Mouse (Mus musculus) heart, adult 11 months (tissue): ENCODE data around the gene Gga1.
A peak's percentile ranks its signal among the peaks of the same experiment; 100 is the strongest.

Experiments
- DNase-seq: peaks from one replicate; pipeline ENCODE4 v3.0.0; 2022

Gga1 gene

DNA sequence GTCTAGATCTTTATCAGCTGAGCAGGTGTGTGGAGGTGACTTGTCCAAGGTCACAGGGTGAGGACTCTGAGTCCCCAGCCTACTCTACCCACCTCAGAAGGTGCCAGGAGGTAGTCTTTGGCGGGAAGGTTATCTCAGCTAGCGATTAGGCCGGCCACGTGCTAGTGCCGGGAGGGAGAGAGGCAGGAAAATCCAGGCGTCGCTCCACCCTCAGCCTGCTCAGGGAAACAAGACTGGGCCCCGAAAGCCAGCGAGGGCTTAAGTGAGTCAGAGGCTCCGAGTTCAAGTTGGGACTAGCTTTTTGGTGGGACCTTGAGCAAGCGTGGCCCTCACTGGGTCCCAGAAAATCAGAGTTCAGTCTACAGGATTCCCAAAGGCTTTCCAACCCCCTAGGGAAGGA, 31.7 kb upstream of the Gga1 start:
- DNase-seq, result peak; percentile 96

DNA sequence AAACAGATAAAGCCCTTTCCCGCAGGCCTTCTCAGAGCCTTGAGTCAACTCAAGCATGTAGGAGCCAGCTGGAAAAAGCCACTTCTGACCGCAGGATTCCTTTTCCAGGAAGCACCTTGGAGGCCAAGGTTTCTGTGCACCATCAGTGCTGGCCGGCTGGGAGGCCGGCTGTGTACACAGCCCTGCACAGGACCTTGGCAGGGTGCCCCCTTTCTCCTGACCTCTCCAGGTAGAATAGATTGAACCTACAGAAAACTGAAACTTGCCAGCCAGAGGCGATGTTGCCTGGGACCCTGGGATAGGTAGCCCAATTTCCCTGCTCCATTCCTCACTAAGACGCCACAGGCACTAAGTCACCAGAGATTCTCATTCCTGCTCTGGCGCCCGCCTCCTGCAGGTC, 31.1 kb upstream of the Gga1 start:
- peak; percentile 95 for DNase-seq

DNA sequence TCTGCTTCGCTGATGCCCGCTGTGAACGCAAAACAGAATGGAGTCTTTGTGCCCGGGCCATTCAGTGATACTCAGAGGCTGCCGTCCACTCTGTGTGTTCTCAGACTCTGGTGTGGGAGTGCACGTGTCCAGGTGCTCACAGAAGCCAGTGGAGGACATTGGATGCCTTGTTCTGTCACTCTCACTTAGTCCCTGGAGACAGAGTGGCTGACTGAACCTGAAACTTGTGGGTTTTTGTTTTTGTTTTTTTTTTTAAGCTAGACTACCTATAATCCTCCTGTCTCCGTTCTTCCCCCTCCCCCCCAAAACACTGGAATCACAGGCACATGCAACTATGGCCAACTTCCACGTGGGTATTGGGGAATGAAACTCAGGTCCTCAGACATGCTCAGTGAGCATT, 30.6 kb upstream of the Gga1 start:
- no peak for DNase-seq

DNA sequence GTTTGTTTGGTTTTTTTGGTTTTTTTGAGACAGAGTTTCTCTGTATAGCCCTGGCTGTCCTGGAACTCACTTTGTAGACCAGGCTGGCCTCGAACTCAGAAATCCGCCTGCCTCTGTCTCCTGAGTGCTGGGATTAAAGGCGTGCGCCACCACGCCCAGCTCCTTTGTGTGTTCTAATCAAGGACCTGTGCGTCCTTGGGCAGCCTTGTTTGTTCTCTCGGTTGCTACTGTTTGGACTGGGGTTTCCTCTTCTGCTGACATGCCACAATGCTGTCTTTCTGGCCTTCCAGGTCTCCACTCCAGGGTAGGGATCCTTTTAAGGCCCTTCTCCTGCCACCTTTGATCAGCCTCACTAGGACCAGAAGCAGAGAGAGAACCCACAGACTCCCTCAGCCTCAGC, 30.2 kb upstream of the Gga1 start:
- peak; percentile 88 for DNase-seq

DNA sequence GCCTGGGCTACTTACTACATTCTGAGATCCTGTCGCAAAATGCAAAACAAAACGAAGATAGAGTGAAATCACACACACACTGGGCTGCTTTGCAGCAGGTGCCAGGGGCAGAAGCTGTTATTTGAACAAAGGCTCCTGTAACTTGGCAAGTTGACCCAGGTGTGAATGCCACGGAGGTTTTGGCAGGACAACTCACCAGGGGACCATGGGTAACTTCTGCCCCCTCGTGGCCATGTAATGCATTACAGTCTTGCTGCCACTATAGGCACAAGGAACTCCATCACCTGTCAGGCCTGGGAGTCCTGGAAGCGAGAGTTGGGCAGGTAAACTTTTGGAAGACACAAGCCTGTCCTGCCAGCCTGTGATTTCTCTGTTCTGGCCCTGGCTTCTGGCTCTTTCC, 28.5 kb upstream of the Gga1 start:
- DNase-seq, result peak; percentile 98

DNA sequence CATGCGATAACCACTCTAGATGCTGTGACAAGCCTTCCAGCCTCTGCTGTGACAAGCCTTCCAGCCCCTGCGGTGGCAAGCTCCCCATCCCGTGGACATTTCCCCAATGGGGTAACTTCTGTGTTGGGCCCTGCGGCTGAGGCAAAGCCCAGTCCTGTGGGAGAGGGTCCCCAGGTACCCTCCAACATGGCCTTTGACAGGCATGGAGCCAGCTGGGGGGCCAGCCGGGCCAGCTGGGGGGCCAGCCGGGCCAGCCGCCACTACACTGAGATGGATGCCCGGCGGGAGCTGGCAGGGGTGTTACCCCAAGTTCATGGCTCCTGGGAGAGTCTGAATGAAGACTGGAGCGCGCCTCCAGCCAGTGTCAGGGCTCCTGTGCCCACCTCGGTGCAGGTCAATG, 27.5 kb upstream of the Gga1 start:
- DNase-seq, result peak; percentile 95

DNA sequence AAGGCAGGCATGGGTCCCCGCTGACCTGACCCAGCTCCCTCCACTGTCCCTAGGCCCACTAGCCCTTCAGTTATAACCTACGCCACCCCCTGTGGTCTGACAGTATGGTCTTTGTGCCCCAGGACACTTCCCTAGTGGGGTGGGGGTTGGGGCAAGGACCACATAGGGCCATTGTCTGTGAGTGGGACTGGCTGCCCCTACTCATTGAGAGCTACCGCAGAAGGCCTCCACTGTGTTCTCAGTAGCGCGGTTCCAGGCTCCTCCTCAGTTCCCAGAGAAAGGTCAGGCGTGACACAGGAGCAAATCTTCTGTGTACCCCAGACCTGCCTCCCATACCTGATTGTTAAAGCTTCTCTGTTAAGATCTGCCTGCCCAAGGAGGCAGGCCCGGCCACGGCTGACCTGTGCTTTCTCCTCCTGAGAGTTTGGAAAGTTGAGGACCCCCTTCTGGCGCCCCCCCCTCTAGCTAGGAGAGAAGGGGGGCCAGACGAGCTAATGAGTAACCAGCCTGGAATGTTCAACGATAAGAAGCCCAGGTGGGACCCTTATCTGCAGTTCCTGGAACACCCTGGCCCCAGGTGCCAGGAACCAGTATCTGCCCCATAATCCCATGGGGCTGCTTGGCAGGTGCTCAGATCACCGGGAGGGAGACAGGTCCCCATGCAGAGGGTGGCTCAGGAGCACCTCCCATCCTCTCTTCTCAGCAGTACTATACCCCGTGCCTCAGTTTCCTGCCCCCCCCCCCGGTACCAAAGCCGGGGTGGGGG, 26.7 kb upstream of the Gga1 start:
- DNase-seq, result peak; percentile 94

DNA sequence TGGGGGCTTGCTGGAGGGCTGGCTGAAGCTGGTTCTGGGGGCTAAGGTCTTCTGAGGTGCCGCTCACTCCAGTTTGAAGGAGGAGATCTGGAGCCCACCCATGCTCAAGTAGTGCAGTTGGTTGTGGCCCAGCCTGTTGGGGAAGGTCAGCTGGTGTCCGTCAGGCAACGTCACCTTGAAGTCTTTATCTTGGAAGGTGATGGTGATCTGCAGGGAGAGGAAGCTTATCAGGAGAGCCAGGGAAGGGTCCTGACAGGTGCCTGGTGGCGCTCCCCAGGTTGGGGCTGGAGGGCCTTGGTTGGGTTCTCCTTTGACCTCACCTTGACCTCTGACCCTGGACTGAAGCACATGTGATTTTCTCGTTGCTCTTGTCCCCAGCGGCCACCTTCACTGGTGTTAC, 26.0 kb upstream of the Gga1 start:
- DNase-seq, result no peak

DNA sequence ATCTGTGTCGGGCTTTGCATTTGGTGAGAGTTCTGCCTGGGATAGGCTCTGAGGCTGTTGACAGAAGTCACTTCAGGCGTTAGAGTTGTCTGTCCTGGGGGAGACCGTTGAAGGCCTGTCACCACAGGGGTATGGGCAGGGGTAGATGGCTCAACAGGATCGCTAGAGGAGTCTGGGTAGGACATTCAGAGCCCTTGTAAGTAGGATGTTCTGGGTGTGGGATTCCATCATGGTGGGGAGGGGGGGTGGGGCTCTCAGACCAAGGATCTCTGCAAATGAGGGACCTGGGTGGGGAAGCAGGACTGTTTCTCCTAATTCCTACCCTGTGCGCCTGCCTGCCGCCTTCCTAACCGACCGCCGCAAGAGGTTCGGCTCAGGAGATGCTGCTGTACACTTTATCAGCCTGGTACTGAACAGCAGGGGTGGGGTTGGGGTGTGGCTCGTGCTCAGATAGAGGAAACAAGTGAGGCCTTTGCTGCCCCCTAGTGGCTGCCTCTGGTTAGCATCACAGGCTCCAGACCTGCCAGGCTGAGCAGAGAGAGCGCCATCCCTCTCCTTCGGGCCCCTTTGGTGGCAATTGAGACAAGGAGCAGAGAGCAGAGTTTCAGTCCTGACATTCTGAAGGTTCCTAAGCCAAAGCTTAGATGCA, 25.4 kb upstream of the Gga1 start:
- peak; percentile 99 for DNase-seq

DNA sequence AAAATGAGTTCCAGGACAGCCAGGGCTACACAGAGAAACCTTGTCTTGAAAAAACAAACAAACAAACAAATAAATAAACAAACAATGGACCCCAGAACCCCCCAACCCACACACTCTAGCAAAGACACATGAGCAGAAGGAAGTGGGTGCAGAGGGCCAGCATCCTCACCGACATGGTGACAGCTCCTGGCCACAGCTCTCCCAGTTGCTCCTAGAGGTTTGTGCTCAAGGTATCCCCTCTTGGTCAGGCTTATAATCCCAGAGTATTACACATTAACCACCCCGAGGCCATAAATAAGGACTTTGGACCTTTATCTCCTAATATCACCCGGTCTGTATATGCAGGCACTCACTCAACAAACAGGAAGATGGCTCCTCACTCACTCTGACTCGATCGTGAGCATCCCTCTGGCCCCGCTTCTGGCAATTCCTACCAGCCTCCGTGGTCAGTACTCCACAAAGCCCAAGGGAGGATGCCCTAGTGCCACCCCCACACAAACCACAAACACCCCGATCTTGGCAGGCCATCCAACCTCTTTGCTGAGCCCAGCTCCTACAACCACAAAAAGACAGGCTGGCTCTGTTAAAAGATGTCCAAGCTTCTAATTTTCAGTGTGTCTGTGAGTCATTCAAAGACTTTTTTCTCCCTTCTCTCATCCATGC, 21.6 kb upstream of the Gga1 start, which contains the start of gene Lgals2:
Gene Lgals2 (minus strand): TSS at position 227 of the 663 bp plus-strand sequence.
- no peak for DNase-seq

DNA sequence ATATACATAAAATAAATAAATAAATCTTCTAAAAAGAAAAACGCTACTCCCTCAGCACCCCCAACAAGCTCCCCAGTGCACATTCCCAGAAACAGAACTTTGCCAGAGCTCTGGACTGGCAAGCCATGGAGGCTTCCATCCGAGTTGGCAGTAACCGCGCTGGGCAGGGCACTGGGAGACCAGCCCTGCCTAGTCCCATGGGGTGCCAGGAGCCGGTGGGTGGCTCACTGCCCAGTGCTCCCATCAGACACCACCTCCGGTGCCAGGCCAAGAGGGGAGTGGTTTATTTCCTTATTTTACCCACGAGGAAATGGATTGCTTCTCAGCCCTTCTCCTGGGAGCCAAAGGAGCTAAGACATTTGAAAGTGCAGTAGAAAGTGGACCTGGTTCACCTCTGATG, 20.0 kb upstream of the Gga1 start:
- peak; percentile 96 for DNase-seq

DNA sequence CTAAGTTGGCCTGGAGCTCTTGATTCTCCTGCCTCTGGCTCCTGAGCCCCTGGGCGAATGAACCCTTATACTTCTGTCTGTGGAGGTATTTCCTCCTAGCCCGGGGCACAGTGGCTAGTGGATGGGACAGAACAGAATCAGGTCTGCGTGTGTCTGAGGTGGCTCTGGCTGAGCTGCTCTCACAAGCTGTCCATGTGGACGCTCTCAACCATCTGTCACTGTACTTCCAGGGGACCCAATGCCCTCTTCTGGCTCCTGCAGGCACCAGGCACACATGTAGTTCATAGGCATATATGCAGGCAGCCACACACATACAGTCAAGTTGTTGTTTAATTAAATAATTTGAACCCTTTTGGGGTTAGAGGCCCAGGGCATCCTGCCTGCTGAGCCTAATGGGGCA, 17.7 kb upstream of the Gga1 start:
- DNase-seq, result no peak

DNA sequence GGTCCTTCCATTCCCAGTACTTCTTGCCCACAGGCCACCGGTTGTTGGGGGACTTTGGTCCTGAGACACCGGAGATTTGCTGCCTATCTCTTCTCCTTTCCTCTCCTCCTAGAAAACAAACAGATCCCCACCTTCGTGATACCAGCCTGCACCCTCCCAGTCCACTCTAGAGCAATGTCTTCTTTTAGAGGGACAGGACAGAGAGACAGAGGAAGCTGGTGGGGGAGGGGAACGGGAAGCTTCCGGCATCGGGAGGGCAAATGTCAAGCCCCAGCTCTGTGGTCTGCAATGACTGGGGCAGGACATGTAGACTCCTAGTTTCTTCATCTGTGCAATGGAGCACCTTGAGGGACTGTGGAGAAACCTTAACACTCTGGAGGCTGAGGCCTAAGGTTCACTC, 17.3 kb upstream of the Gga1 start:
- no peak for DNase-seq

DNA sequence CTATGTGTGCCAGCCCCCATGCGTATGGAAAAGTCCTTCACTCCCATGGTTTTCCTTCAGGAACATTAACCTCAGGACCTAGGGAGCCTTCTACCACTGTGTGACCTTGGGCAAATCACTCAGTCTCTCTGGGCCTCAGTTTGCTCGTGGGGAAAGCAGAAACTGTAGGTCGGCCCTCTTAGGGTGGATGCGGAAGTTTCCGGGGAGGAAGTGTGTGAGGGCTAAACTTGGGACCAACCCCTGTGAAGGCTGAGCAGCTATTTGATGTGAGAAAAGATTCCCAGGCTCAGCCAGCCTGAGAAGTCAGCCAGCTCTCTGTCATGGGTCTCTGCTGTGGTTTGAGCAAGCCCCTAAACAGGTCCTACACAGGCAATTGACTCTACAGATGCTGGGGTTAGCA, 14.7 kb upstream of the Gga1 start:
- DNase-seq, result peak; percentile 89

DNA sequence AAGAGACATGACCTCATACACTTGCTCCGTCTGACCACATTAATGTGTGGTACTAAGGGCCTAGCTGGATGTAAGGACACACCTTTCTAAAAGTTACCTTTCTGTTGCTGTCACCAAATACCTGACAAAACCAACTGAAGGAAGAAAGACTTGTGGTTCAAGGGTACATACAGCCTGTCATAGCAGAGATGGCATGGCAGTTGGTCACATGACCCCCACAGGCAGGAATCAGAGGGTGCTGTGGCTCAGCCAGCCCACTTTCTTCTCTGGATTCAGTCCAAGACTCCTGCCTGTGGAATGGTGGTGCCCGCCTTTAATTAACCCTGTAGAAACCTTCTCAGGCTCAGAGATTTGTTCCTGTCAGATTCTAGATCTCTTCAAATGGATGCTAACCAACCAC, 13.8 kb upstream of the Gga1 start:
- no peak for DNase-seq

DNA sequence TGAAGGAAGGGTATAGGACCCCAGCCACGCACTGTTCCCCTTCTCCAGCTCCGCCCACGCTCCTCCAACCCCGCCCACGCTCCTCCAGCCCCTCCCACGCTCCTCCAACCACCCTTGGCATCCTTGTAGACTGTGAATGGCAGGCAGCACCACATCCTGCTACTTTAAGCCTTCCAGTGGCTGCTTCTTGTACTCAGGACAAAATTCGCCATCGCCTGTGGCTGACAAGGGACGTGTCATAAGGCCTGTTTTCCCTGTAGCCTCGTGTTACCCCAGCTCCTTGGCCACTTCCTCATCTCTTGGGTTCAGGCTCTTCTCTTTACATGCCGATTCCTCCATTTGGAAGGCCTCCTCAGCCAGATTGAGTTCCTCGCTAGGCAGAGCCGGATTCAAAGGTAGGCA, 13.1 kb upstream of the Gga1 start:
- peak; percentile 95 for DNase-seq

DNA sequence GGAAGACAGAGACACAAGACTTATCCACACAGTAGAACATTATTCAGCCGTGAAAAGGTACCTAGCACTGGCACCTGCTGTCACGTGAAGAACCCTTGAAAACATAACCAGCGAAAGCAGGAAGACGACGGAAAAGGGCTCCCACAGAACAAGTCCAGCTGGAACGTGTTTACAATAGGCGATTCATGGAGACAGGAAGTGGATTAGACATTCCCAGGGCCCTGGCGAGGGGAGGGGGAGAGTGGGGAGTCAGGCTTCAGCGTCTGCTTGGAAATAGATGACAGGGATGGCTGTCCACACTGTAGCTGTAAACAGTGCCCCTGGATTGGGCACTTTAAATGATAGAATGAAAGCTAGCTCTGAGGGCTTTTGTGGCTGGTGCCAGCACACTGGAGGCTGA, 8.6 kb upstream of the Gga1 start:
- peak; percentile 97 for DNase-seq

DNA sequence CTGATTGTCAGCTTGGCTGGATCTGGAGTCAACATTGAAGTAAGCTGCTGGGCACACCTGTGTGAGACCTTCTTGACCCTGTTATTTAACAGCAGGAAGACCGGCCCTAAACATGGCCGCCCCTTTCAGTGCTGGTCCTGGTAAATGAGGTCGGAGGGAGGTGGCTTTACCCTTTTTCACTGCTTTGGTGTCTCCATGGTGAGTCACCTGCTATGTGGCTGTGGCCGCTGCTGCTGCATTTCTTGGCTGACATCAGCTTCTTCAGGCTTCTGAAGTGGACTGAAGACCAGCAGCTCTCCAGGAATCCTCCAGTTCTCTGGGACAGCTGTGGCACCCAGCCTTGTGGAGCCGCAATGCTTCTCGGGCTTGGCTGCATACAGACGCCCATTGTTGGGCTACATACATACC, 8.2 kb upstream of the Gga1 start:
- peak; percentile 89 for DNase-seq

DNA sequence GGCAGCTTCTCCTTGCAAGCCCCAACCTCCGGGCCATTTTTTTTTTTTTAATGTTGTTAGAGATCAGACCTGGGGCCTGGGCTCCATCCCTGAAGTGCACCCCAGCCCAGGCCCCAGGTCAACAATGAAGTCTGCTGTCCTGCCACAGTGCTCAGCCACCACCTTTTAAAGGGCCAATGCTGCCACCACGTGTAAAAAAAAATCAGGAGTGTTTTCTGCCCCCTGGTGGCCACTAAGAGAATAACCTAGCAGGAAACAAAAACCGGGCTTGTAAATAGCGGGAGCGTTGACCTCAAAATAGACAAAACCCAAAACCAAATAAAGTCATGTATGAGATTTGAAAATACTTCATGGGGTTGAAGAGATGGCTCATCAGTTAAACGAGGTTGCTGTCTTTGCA, 7.2 kb upstream of the Gga1 start:
- DNase-seq, result peak; percentile 94

DNA sequence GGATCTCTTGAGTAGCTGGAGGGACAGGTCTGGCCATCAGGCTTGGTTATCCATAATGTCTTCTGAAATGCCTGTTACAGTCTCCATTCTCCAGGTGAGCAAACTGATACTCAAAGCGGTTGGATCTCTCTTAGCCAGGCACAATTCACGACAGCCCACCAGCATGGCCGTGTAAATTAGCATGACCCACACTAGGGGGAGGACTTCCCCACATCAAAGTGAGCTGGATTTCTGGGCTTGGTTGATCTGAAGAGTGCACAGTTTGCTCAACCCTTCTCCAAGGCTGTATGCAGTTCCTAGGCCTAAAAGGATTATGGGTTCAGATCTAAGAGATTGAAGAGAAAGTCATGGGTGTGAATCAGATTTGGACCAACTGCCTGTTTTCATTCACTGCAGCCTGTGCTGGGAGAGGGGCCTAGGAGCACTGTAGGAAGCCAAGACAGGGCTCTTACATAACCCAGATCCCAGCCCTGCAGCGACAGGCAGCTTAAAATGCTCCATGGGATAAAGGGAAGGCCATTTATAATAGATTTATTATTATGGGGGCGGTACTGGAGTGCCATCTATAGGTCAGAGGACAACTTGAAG, 4.9 kb upstream of the Gga1 start:
- DNase-seq, result no peak

DNA sequence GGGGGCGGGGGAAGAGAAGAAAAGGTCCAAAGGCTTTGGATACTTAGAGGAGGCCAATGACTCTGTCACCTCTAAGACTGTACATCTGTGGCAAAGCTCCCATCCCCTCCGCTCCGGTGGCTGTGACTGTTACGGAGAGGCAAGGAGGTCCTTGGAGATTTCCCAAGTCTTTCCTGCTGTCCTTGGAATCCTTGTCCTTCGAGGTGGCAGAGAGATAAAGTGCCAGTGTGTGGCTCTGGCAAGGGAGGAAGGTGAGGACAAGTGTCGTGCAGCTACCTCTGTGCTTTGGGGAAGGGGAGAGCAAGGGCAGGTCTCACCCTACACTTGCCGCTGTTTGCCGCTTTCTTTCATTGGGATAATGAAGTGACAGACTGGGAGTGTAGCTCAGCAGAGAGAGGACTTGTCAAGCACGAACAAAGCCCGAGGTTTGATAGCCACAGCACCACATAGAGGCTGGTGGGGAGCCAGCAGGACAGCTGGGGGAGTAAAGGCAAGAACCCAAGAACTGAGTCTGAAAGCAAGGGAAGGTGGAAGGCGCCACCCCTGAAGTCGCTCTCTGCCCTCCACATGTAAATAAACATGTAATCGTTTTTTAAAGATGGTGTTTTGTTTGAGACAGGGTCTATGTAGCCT, 3.1 kb upstream of the Gga1 start:
- peak; percentile 86 for DNase-seq

DNA sequence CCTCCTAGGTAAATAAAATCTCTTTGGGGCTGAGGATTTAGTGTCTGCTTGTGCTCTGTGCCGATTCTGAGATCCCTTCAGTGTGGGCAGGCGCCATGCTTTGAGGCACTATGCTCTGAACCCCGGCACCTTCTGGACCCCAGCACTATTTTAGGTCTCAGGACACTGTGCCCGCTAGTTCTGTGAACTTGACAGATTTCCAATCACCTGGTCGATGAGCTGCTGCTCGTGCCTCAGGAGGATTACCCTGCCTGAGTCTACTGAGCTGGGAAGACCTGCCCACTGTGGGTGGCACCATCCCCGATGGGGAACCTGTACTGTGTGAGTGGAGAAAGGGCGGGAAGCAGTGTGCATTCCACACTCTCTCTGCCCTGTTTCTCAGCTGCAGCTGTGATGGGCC, 2.0 kb upstream of the Gga1 start:
- DNase-seq, result peak; percentile 92

DNA sequence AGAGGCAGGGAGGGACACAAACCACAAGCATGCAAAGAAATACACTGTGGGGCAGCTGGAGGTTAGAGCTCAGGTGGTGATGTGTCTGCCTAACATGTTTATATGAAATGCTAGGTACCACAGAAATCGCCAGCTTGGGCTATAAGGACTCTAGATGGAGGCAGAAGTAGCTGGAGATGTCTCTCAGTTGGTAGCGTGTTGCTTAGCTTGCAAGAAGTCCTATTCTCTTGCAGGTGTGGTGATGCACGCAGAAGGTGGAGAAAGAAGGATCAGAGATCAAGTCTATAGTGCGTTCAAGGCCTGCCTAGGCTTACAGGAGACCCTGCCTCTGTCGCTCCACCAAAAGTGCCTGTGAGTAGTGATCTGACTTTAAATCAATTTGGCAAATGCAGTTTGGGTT, 1.5 kb upstream of the Gga1 start:
- DNase-seq, result peak; percentile 89
